Mouse (Mus musculus) kidney, postnatal 25 days (tissue): ENCODE data around the gene Hspa13.

ENCODE experiments used
- DNase-seq, 2 experiments: peaks; one replicate each; pipeline ENCODE4 v3.0.0; 2021; ENCODE audit warnings: mixed read lengths in 2 of 2

Hspa13 gene

DNA sequence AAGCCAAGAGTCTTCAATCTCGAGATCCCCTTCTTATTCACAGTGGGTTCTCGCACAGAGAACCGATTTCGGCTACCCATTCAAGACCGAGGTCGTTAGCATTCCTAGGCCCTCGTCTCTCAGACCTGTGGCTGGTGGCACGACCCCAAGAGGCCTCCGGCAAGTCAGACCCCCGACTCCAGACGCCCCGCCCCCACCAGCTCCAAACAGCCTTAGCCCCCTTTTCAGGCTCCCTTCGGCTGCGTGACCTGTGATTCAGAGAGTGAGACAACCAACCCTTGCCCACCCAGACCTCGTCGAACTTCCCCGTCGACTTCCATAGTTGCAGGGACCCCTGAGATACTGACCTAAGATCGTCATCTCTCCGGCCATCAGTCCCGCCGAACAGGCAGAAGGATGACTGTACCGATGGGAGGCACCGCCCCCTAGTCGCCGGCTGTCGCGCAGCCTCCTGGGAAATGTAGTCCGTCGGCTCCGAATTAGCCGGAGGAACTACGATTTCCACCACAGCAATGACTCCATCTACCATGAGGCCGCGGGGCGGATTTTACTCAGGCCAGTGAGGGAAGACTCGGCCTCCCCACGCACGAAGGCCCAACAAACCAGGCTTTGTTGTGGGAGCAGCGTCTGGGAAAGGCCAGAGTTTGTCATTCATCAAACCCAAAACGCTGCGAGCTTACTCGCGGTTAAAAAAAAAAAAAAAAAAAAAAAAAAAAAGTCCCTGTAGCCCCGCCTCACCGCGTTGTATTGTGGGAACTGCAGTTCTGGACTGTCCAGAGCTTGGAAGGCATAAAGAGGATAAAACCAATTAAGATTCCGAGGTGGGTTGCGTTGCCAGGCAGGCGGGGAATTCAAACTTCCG is at the start of gene Hspa13:
Gene Hspa13, minus strand, starts transcription at position 717 of the 862 bp plus-strand sequence.
- peak; percentile 98 to 99 for DNase-seq

DNA sequence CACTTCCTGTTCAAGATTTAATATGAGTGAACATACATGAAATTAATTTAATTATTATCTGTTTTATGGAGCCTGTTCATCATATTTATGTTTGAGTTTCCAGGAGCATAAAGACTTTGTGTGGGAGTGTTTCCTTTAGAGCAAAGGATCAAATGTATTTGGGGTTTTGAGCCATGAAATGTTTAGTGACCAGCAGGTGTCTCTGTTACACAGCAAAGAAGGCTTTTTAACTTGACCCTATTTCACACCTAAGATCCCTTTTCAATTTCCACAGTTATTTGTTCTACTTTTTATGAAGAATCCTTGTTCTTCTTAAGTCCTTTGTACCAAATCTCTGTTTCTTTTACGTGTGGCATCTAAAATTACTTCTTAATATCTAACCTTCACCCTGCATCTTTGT is 12.4 kb upstream of the Hspa13 start:
- peak in 1 of 2 experiments; percentile 21 for DNase-seq

DNA sequence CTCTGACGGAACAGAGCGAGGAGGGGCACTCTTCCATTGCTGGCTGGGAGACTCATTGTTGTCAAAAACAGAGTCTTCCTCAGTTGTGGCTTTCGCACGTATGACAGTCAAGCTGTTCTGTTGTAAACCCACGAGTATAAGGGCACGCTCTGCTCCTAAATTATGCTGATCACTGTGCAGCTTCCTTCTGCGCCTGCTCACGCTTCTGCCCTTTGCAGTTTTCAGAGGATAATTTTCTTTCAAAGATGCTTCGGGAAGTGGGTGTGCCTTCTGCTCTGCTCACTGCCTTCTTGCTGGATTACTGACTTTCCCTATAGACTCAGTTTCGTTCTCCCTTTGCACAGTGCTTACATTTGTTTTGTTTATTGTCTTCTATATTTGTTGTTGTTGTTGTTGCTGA is 6.3 kb upstream of the Hspa13 start:
- no peak for DNase-seq

DNA sequence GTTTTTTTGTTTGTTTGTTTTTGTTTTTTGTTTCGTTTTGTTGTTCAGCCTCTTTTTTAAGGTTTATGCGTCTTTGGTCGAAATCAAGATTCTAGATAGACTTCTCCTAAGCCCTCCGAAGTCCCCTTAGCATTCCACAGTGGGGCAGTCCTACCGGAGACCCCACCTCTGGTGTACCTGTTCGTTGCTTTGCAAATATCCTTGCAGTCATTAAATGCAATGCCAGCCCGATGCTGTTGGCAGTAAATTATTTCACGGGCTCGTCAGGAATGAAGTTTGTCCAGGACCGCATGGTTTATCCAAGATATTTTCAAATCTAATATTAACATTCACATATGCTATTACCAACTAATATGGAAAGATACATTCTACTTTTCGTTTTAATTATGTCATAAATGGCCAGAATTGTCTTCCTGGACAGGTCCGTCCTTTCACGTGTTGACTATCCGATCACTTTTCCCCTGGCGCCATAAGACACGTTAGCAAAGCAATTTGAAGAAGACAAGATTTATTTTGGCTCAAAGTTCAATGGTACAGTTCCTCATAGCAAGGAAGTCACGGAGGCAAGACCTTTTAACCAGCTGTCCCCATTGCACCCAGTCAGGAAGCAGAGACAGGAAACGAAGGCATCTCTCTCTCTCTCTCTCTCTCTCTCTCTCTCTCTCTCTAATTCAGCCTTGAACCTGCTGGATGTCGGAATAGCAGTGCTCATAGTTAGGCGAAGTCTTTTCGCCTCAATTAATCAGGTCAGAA is 522 bp upstream of the Hspa13 start:
- peak in 1 of 2 experiments; percentile 2 for DNase-seq

DNA sequence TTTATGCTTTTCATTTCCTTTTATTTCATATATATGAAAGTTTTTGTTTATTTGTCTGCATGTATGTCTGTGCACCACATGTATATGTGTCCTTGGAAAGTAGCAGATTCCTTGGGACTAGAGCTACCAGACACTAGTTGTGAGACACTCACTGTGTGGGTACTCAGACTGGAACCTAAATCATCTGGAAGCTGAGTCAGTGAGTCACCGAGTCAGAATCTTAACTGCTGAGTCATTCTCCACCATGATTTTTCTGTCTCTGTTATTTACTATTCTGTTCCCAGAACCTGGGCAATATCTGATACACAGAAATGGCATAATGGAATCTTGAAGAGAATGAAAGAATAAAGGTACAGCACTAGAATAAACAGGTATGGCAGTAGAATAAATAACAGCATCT is 14.0 kb downstream of the Hspa13 start:
- DNase-seq = no peak

DNA sequence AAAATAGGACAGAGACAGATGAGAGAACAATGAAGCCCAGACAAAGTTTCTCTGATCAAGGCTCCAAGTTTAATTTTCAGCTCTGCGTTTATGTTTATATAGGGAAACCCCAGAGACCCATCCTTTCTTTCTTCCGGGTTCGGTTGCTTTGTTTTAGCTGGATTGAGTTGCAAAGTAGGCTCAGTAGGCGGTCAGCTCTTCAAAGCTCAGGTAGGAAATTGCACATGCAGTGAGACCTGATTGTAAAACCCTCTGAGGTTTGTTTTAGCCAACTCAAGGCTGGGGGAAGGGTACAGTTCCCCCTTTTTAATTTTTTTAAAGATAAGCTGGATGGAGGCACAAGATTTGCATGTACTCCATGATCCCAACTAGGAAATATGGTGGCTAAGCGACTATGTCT is 16.8 kb downstream of the Hspa13 start:
- DNase-seq = no peak

DNA sequence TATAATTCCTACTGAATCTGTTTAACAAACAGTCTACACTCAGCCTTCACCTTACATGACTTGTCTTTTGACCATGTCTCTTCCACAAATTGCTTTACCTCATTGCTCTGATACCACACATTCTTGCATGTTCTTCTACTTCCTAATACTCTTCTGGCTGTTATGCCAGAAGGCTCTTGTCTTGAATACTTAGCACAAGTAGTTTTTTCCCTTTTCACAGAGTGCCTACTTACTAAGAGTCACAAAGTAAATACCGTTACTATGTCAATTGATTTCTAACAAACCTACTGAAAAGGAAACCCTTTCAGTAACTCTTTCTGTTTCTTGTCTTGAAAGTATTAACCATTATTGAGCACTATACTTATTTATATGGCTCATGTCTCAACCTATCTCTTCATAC is 18.0 kb downstream of the Hspa13 start:
- no peak for DNase-seq

DNA sequence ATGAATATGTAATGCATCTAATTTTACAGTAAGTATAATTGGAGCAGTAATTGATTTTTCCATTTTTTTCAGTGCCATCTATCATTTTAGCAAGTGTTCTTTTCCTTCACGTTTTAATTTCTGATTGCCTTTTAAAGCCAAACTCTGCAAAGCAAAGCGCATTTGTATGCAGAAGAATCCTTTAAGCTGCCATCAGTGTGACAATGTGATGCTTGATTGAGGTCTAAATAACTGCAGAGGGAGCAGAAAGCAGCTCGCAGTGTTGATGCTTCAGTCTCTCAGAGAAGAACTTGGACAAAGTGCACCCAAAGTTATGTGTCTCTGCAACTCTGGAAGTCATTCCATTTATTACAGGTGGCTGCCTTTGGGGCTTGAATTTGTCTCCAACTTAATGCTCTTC is 22.9 kb downstream of the Hspa13 start:
- no peak for DNase-seq

DNA sequence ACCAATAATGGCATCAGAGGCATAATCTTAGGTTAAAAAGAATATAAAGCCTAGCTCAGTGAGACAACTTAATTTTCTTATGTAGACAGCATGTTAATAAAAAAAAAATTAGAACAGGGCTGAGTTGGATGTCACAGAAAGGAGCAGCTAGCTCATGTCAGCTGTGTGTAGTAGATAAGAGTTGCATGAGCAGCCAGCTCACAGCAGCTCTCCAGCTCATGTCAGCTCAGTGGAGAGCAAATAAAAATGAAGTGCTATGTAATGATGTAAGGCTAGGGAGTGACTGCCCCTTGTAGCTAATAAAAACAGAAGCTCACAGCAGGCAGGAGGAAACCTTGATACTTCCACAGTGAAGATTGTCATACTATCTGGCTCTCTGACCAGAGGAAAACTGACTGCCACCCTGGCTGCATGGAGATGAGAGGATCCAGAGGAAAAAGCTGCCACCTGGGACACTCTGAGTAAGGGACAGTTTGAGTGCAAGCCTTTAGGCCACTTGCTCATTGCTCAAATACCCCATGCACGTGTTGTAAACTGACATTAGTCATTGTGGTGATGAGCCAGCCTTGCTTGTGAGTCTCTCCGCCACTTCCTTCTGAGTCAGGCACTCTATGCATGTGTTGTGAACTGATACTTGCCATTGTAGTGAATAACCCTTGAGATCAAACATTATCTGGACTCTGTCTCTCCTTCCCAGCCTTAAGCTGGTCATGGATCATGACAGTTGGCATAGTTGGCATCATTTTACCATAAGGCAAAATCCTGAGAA is 49.3 kb downstream of the Hspa13 start:
- DNase-seq = no peak

DNA sequence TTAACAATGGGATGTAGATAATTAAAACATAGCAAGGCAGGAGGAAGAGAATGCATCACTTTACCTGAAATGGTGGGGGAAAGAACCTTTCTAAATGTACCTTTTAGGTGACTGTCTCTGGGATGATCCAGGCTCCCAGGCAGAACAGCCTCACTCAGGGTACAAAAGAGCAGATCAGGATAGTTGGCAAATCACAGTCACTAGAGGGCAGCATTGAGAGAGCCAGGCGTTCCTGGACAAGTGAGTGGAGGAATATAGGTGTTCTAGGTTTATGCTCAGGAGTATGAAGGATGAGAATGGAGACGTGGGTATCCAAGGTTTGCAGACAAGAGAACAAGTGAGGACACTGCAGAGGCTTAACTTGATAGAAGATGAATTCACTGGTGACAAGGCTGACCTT is 70.7 kb downstream of the Hspa13 start:
- DNase-seq = peak; percentile 52 to 73
